Mouse (Mus musculus) spleen, adult 2 months (tissue): ENCODE results near the gene Ctsg.

ENCODE experiments used
- CTCF ChIP-seq: fragments of 200-500 bp; IDR thresholded peaks from 2 replicates; pipeline ENCODE4 v1.5.1; 2011; ENCODE audit warnings: mild to moderate bottlenecking, inconsistent platforms; ENCODE audit not compliant: insufficient read depth, insufficient read length, insufficient replicate concordance; ENCODE audit errors: extremely low read depth
- POLR2A ChIP-seq: fragments of 200-500 bp; IDR thresholded peaks from 2 replicates; pipeline ENCODE4 v1.6.1; 2011; ENCODE audit warnings: low read depth, low read length, inconsistent platforms

DNA sequence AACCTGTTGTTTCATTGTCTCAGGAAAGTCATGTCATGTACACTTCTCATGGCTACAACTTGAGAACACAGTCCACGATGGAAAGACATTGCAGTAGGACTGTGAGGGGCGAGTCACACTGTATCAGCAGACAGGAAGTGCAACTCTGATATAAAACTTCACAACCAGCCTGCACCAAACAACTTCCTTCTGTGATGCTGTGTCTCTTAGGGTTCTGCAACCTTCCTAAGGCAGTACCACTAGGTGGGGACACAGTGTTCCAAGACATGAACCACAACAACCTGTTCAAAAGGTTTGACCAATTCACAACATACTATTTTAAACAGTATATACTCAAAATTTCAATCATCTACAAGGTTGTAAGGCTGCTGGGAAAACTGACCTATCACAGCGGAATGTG, 47.0 kb downstream of the Ctsg start:
- no peak for TF ChIP-seq CTCF
- no peak for TF ChIP-seq POLR2A
